In genomic region chr9:66126456-66127192, GRCm38 (mm10) we compare ENCODE assay signal across 8 mouse cellular contexts. TPM values are rescaled to one million over a fixed set of nuclear protein-coding genes. Genes with fewer than 3 reads are reported as not detected.
DNase-seq lines count a peak whose midpoint lies in the region; ATAC-seq and TF ChIP-seq lines count a peak whose summit lies in the region.

Gene Snx1, minus strand, starts transcription at chr9:66126587.
Gene Ciao2a, plus strand, starts transcription at chr9:66126611.

- H3K4me2 ChIP-seq in kidney, embryonic 14.5 days (replicated peaks; ENCODE audit: low read depth, low read length): peak within 1 kb of the TSS; percentile 81
- peak within 1 kb of the TSS; percentile 66 for H3K4me2 ChIP-seq in limb, embryonic 15.5 days

- H3K9ac ChIP-seq in kidney, embryonic 14.5 days (ENCODE audit: low read depth, low read length): peak within 1 kb of the TSS; percentile 74
- H3K9ac ChIP-seq in limb, embryonic 15.5 days: peak within 1 kb of the TSS; percentile 72

- peak within 1 kb of the TSS; percentile 69 for H3K4me3 ChIP-seq in bone marrow macrophage, adult 2 months (ENCODE audit: insufficient read depth, low read length)
- peak within 1 kb of the TSS; percentile 49 for H3K4me3 ChIP-seq in embryonic fibroblast, embryonic 13.5 days (ENCODE audit: insufficient read depth, low read length)
- H3K4me3 ChIP-seq in kidney, embryonic 14.5 days (ENCODE audit: low read length): peak within 1 kb of the TSS; percentile 74
- H3K4me3 ChIP-seq in limb, embryonic 15.5 days: peak within 1 kb of the TSS; percentile 77

- whole genome bisulfite sequencing in kidney, embryonic 14.5 days: under 1% methylated on average over 34 of the region's 34 CpGs
- under 1% methylated on average over 34 of the region's 34 CpGs for whole genome bisulfite sequencing in limb, embryonic 15.5 days

- peaks cover 3% of the 10 kb centered on the region; the same call in 1 of the 2 replicates for H3K36me3 ChIP-seq in kidney, embryonic 14.5 days (ENCODE audit: control insufficient read depth, insufficient read depth, low read length)
- H3K36me3 ChIP-seq in limb, embryonic 15.5 days: peaks cover 7% of the 10 kb centered on the region; the same call in 1 of the 2 replicates

- DNase-seq in A20 (ENCODE audit: low read depth, low spot score): peak; percentile 98
- DNase-seq in heart, adult 9 months (ENCODE audit: low spot score in 2 of 2): peak; percentile 95 to 96
- DNase-seq in monocyte, adult 2 months (ENCODE audit: low read depth in 1 of 2, low spot score in 2 of 2): peak; percentile 88 to 91
- peak; percentile 96 to 97 for DNase-seq in spleen, postnatal 36 days (ENCODE audit: low spot score in 2 of 2)

- no peak for TF ChIP-seq CTCF in bone marrow macrophage, adult 2 months (IDR thresholded peaks at IDR 0.05; ENCODE audit: low read depth, low read length)
- TF ChIP-seq CTCF in embryonic fibroblast, embryonic 13.5 days (IDR thresholded peaks at IDR 0.05; ENCODE audit: borderline replicate concordance, insufficient read depth, low read length): no peak

- H3K27ac ChIP-seq in bone marrow macrophage, adult 2 months (ENCODE audit: insufficient read depth, low read depth, low read length): peak within 1 kb of the TSS; percentile 83
- peak within 1 kb of the TSS; percentile 67 for H3K27ac ChIP-seq in embryonic fibroblast, embryonic 13.5 days (ENCODE audit: insufficient read depth, low read length)
- peak within 1 kb of the TSS; percentile 51; the same call in 1 of the 2 replicates for H3K27ac ChIP-seq in kidney, embryonic 14.5 days (ENCODE audit: low read depth, low read length)
- peak within 1 kb of the TSS; percentile 85 for H3K27ac ChIP-seq in limb, embryonic 15.5 days

- no peaks in the 10 kb centered on the region for H3K9me3 ChIP-seq in kidney, embryonic 14.5 days (ENCODE audit: control insufficient read depth, low read length)
- no peaks in the 10 kb centered on the region for H3K9me3 ChIP-seq in limb, embryonic 15.5 days

- no peak for TF ChIP-seq POLR2A in bone marrow macrophage, adult 2 months (IDR thresholded peaks at IDR 0.05; ENCODE audit: borderline replicate concordance, low read depth, low read length)
- peak; percentile 55 for TF ChIP-seq POLR2A in embryonic fibroblast, embryonic 13.5 days (IDR thresholded peaks at IDR 0.05; ENCODE audit: low read depth, low read length)

- H3K4me1 ChIP-seq in bone marrow macrophage, adult 2 months (ENCODE audit: control insufficient read depth, insufficient read depth, low read length): peaks cover 37% of the 10 kb centered on the region
- no peaks in the 10 kb centered on the region for H3K4me1 ChIP-seq in embryonic fibroblast, embryonic 13.5 days (ENCODE audit: control insufficient read depth, insufficient read depth, low read length)
- peaks cover 19% of the 10 kb centered on the region for H3K4me1 ChIP-seq in kidney, embryonic 14.5 days (ENCODE audit: control insufficient read depth, insufficient read depth, low read length)
- H3K4me1 ChIP-seq in limb, embryonic 15.5 days: peaks cover 27% of the 10 kb centered on the region

- H3K27me3 ChIP-seq in kidney, embryonic 14.5 days (ENCODE audit: control insufficient read depth, insufficient read depth, low read length): no peaks in the 10 kb centered on the region
- H3K27me3 ChIP-seq in limb, embryonic 15.5 days: no peaks in the 10 kb centered on the region

- ATAC-seq in kidney, embryonic 14.5 days (ENCODE audit: low FRiP score, low TSS enrichment): peak; percentile 80
- peak; percentile 83 for ATAC-seq in limb, embryonic 15.5 days (ENCODE audit: insufficient number of reproducible peaks, low FRiP score, low TSS enrichment, low read depth)

RNA-seq across cellular contexts. Expression of gene Snx1, which starts in this region (rescaled TPM):
- polyA plus RNA-seq in bone marrow macrophage, adult 2 months (2012; ENCODE audit: insufficient read depth, insufficient read length, missing spikeins): 117 and 141 TPM in 2 replicates
- 58.6 and 70.5 TPM in 2 replicates for polyA plus RNA-seq in embryonic fibroblast, embryonic 13.5 days (2011; ENCODE audit: insufficient read length, low read depth, missing spikeins)
- 90.1 and 130 TPM in 2 replicates for polyA plus RNA-seq in kidney, embryonic 14.5 days (2014; fragmentation: Nextera tagmentation; extraction: Ambion mirVana)
- 115 and 128 TPM in 2 replicates for polyA plus RNA-seq in limb, embryonic 15.5 days (2015; fragmentation: Nextera tagmentation; extraction: Ambion mirVana)

RNA-seq across cellular contexts. Expression of gene Ciao2a, which starts in this region (rescaled TPM):
- 133 and 152 TPM in 2 replicates for polyA plus RNA-seq in bone marrow macrophage, adult 2 months (2012; ENCODE audit: insufficient read depth, insufficient read length, missing spikeins)
- polyA plus RNA-seq in embryonic fibroblast, embryonic 13.5 days (2011; ENCODE audit: insufficient read length, low read depth, missing spikeins): 46.9 and 48.2 TPM in 2 replicates
- 164 and 171 TPM in 2 replicates for polyA plus RNA-seq in kidney, embryonic 14.5 days (2014; fragmentation: Nextera tagmentation; extraction: Ambion mirVana)
- 133 and 134 TPM in 2 replicates for polyA plus RNA-seq in limb, embryonic 15.5 days (2015; fragmentation: Nextera tagmentation; extraction: Ambion mirVana)

Comparison
In these comparisons a context has a peak if more than half of its experiments do, and no peak if none do; other contexts are left out.
1. Peak in every context shown above with its lines: DNase-seq, ATAC-seq, H3K4me3 ChIP-seq and H3K27ac ChIP-seq.